Mouse (Mus musculus): ENCODE data around the gene Islr2.

DNA sequence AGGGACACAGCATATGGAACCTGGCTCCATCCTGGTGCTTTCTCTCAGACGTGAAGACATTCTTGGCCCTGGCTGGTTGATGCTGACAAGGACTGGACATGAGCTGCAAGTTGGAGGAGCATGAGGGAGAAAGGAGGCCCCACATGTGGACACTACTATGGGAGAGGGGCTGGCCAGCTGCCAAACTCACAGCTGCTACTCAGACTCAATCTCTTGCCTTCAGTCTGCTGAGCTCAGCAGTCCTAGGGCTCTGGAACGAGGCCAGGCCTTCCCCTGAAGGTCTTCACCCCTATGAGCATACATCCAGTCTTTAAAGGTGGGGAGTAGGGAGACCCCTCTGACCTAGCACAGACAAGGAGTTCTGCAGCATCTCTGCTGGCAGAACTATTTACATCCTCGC is 48.8 kb downstream of the Islr2 start:
- TF ChIP-seq CTCF (IDR thresholded peaks at IDR 0.05; ENCODE audit: control insufficient read depth, insufficient read depth, insufficient read length): no peak
- TF ChIP-seq MAX (IDR thresholded peaks at IDR 0.05): no peak

Data from C2C12 (cell line).